Mouse (Mus musculus): ENCODE data around the gene Tbl3. TPM values are rescaled to one million over a fixed set of nuclear protein-coding genes. Genes with fewer than 3 reads are reported as not detected.
"Not testable (repeated sequence)": the region's sequence is repeated elsewhere in the genome, so short reads cannot be mapped to it uniquely, and the experiment has no call there.

The Tbl3 gene
- polyA plus RNA-seq, 2 experiments, result 26.8 to 31.3 TPM

DNA sequence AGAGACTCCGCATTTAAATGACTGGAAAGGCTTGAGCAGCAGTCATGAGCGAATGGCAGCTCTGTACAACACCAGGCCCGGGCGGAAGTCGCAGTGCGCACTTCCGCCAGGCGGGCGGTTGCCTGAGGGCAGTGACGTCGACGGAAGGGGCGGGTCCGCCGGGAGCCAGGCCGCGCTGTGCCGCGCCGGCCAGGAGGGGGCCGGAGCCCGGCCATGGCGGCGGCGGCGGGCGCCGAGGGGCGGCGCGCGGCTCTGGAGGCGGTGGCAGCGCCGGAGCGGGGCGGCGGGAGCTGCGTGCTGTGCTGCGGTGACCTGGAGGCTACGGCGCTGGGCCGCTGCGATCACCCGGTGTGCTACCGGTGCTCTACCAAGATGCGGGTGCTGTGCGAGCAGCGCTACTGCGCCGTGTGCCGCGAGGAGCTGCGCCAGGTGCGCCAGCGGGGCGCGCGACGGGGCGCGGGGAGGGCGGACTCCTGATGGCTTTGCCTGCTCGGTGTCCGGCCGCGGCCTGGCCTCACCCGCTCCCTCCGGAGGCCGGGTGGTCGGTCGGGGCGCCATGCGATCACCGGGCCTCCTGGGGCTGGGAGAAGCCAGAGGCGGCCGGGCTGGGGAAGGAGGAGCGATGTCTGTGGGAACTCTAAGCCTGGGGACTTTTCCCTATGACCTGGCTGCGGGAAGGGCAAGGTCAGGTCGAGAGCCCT lies 37.8 kb downstream of the Tbl3 start, which contains the start of gene Zfp598:
TSS of gene Zfp598 (plus strand) at position 143 of the 701 bp plus-strand sequence.
- TF ChIP-seq EP300 (IDR thresholded peaks at IDR 0.05; ENCODE audit: low read depth) (no peak), CTCF (IDR thresholded peaks at IDR 0.05; ENCODE audit: low read depth) (peak; percentile 29)
- under 1% methylated on average over 78 of the region's 80 CpGs for WGBS (ENCODE audit: insufficient replicate concordance)
- Histone ChIP-seq H3K9me3 (ENCODE audit: control insufficient read depth, low read length) (no peaks in the 10 kb centered on the region), H3K4me3 (ENCODE audit: insufficient read depth in 1 of 2, low read depth in 2 of 2, low read length in 2 of 2) (peak within 1 kb of the TSS; percentile 78 to 87), H3K9ac (replicated peaks) (peak within 1 kb of the TSS; percentile 86), H3K27ac (peak within 1 kb of the TSS; percentile 65), H3K36me3 (replicated peaks; ENCODE audit: control insufficient read depth, insufficient read depth, low read depth) (no peaks in the 10 kb centered on the region), H3K4me2 (ENCODE audit: low read depth) (peak within 1 kb of the TSS; percentile 96), H3K4me1 (replicated peaks; ENCODE audit: control insufficient read depth in 2 of 2, insufficient read depth in 2 of 2, low read length in 1 of 2) (peaks cover 21 to 28% of the 10 kb centered on the region in 2 experiments), H3K27me3 (ENCODE audit: control insufficient read depth, insufficient read depth, low read length) (no peaks in the 10 kb centered on the region)
- peak; percentile 81 to 88 (median 87) for DNase-seq (ENCODE audit: low read depth in 3 of 3, low spot score in 3 of 3)
- ATAC-seq (ENCODE audit: insufficient read depth), result peak; percentile 97

DNA sequence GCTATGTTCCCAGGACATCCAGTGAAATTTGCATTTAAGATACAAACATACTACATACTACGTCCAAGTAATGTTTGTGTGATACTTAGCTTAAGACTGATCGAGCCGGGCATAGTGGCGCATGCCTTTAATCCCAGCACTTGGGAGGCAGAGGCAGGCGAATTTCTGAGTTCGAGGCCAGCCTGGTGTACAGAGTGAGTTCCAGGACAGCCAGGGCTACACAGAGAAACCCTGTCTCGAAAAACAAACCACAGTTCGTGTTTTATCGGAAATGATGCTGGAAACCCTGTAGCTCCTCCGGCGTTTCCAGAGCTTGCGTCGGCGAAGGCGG lies 38.3 kb downstream of the Tbl3 start:
- ATAC-seq (ENCODE audit: insufficient read depth), result peak; percentile 19
- not testable (repeated sequence) for H3K27me3 ChIP-seq (ENCODE audit: control insufficient read depth, insufficient read depth, low read length); H3K9me3 ChIP-seq (ENCODE audit: control insufficient read depth, low read length); DNase-seq (ENCODE audit: low read depth in 3 of 3, low spot score in 3 of 3); H3K36me3 ChIP-seq (replicated peaks; ENCODE audit: control insufficient read depth, insufficient read depth, low read depth)
- WGBS (ENCODE audit: insufficient replicate concordance), result 6% methylated on average over 15 of the region's 15 CpGs
- Histone ChIP-seq H3K4me2 (ENCODE audit: low read depth) (peak overlapping the region; percentile 96), H3K9ac (replicated peaks) (peak overlapping the region; percentile 70), H3K4me3 (ENCODE audit: insufficient read depth in 1 of 2, low read depth in 2 of 2, low read length in 2 of 2) (peak overlapping the region; percentile 78 to 87), H3K4me1 (replicated peaks; ENCODE audit: control insufficient read depth in 2 of 2, insufficient read depth in 2 of 2, low read length in 1 of 2) (peaks cover 21 to 28% of the 10 kb centered on the region in 2 experiments), H3K27ac (peak overlapping the region; percentile 65)

DNA sequence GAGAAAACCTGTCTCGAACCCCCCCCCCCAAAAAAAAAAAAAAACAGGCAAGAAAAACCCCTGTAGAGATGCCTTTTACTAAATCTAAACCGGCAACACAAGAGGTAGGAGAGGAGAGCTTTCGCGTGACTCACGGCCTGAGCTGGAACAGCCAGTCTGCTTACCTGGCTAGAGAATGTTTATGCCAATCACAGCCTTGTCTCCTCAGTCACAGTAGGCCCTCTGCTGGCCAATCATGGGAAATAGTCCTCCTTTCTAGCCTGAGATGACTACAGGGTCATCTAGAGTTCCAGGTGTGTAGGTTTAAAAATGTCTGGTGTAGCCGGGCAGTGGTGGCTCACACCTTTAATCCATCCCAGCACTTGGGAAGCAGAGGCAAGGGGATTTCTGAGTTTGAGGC lies 40.0 kb downstream of the Tbl3 start:
- H3K4me1 ChIP-seq (replicated peaks; ENCODE audit: control insufficient read depth in 2 of 2, insufficient read depth in 2 of 2, low read length in 1 of 2), result peaks cover 21 to 27% of the 10 kb centered on the region in 2 experiments
- TF ChIP-seq EP300 (IDR thresholded peaks at IDR 0.05; ENCODE audit: low read depth) (no peak), CTCF (IDR thresholded peaks at IDR 0.05; ENCODE audit: low read depth) (peak; percentile 79)
- H3K9ac ChIP-seq (replicated peaks), result no peak overlapping the region
- WGBS (ENCODE audit: insufficient replicate concordance), result 15% methylated on average over 5 of the region's 6 CpGs
- DNase-seq (ENCODE audit: low read depth in 3 of 3, low spot score in 3 of 3), result peak in 2 of 3 experiments; percentile 50 to 51
- H3K4me3 ChIP-seq (ENCODE audit: insufficient read depth in 1 of 2, low read depth in 2 of 2, low read length in 2 of 2), result no peak overlapping the region
- no peak for ATAC-seq (ENCODE audit: insufficient read depth)
- H3K36me3 ChIP-seq (replicated peaks; ENCODE audit: control insufficient read depth, insufficient read depth, low read depth), result no peaks in the 10 kb centered on the region
- H3K4me2 ChIP-seq (ENCODE audit: low read depth), result no peak overlapping the region
- no peak overlapping the region for H3K27ac ChIP-seq
- no peaks in the 10 kb centered on the region for H3K27me3 ChIP-seq (ENCODE audit: control insufficient read depth, insufficient read depth, low read length)
- no peaks in the 10 kb centered on the region for H3K9me3 ChIP-seq (ENCODE audit: control insufficient read depth, low read length)

DNA sequence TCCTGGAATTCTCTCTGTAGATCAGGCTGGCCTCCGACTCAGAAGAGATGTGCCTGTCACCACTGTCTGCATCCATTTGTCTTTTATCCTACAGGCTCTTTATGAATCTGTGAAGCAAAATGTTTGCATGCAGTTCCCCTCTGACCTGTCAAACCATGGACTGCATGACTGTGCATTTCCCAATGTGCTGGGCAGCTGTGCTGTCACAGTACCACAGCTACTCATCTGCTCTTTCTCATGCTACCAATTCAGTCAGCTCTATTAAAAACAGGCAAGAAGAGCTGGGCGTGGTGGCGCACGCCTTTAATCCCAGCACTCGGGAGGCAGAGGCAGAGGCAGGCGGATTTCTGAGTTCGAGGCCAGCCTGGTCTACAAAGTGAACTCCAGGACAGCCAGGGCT lies 40.4 kb downstream of the Tbl3 start:
- H3K4me2 ChIP-seq (ENCODE audit: low read depth); H3K9me3 ChIP-seq (ENCODE audit: control insufficient read depth, low read length); H3K27ac ChIP-seq; H3K9ac ChIP-seq (replicated peaks); H3K36me3 ChIP-seq (replicated peaks; ENCODE audit: control insufficient read depth, insufficient read depth, low read depth); H3K4me3 ChIP-seq (ENCODE audit: insufficient read depth in 1 of 2, low read depth in 2 of 2, low read length in 2 of 2); H3K27me3 ChIP-seq (ENCODE audit: control insufficient read depth, insufficient read depth, low read length); ATAC-seq (ENCODE audit: insufficient read depth); DNase-seq (ENCODE audit: low read depth in 3 of 3, low spot score in 3 of 3): not testable (repeated sequence)
- peaks cover 21 to 23% of the 10 kb centered on the region in 2 experiments for H3K4me1 ChIP-seq (replicated peaks; ENCODE audit: control insufficient read depth in 2 of 2, insufficient read depth in 2 of 2, low read length in 1 of 2)
- 66% methylated on average over 7 of the region's 7 CpGs for WGBS (ENCODE audit: insufficient replicate concordance)

DNA sequence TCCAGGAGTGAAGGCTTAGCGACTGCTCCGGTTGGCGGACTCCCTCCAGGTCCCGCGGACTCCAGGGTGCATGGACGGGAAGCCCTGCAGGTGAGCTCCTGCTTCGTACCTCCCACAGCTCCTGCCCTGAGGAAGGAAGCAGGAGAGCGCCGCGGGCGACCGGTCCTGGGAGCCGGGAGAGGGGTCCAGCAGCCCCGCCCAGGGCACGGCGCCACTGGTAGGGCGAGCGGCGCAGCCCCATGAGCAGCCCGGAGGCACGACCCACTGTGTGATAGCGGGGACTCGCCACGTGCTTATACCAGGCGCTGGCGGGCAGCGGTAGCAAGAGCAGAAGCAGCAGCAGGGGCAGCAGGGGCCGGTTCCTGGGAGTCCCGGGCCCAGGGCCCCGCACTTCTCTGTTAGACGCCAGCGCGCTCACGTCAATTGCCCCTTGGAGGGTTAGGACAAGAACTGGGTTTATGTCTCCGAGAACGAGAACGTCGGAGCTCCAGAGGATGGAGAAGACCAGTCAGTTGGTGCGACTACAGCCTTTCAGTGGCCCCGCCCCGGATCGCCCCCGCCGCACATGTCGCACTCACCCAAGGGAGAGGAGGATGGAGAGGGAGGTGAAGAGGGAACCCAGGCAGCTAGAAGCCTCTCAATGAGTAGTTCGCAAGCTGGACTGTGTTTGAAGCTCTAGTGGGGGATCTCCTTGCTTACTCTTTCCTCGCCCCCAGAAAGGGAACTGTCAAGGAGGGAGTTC lies 49.3 kb downstream of the Tbl3 start, which contains the start of gene Npw:
TSS of gene Npw (minus strand) at position 441 of the 742 bp plus-strand sequence.
- Histone ChIP-seq H3K27ac (no peak within 1 kb of the TSS), H3K9ac (replicated peaks) (no peak within 1 kb of the TSS), H3K4me1 (replicated peaks; ENCODE audit: control insufficient read depth in 2 of 2, insufficient read depth in 2 of 2, low read length in 1 of 2) (no peaks in the 10 kb centered on the region), H3K4me3 (ENCODE audit: insufficient read depth in 1 of 2, low read depth in 2 of 2, low read length in 2 of 2) (peak within 1 kb of the TSS in 1 of 2 experiments; percentile 17; a peak in 2 of 4 replicates), H3K4me2 (ENCODE audit: low read depth) (peak within 1 kb of the TSS; percentile 60), H3K27me3 (ENCODE audit: control insufficient read depth, insufficient read depth, low read length) (peaks cover 30% of the 10 kb centered on the region), H3K36me3 (replicated peaks; ENCODE audit: control insufficient read depth, insufficient read depth, low read depth) (no peaks in the 10 kb centered on the region), H3K9me3 (ENCODE audit: control insufficient read depth, low read length) (no peaks in the 10 kb centered on the region)
- 2% methylated on average over 47 of the region's 47 CpGs for WGBS (ENCODE audit: insufficient replicate concordance)
- ATAC-seq (ENCODE audit: insufficient read depth) (peak; percentile 41; the same call in 1 of the 2 replicates), DNase-seq (ENCODE audit: low read depth in 3 of 3, low spot score in 3 of 3) (no peak)
- TF ChIP-seq CTCF (IDR thresholded peaks at IDR 0.05; ENCODE audit: low read depth), result no peak
- TF ChIP-seq EP300 (IDR thresholded peaks at IDR 0.05; ENCODE audit: low read depth), result no peak

Measured in liver, embryonic 14.5 days (tissue).